In genomic region chr16:23980991-23981720, GRCm38 (mm10) we compare ENCODE assay signal across 9 mouse cellular contexts. TPM values are rescaled to one million over a fixed set of nuclear protein-coding genes. Genes with fewer than 3 reads are reported as not detected.
DNase-seq lines count a peak whose midpoint lies in the region; ATAC-seq lines count a peak whose summit lies in the region.
"Had no signal": no experiment of that assay in that cellular context is flagged by ENCODE, and none has a peak within 500 bp of the region (broad histone marks: within the 10 kb centered on the region; RNA-seq: fewer than 3 reads in every experiment).

No protein-coding gene starts in this region.

- WGBS in heart, embryonic 16.5 days, result 3% methylated on average over 32 of the region's 32 CpGs
- WGBS in midbrain, embryonic 16.5 days, result 1% methylated on average over 32 of the region's 32 CpGs

- H3K4me3 ChIP-seq in heart, embryonic 16.5 days (ENCODE audit: low read length), result peak overlapping the region; percentile 62
- H3K4me3 ChIP-seq in midbrain, embryonic 16.5 days (ENCODE audit: low read depth, low read length), result peak overlapping the region; percentile 44

- H3K27me3 ChIP-seq in heart, embryonic 16.5 days (ENCODE audit: control insufficient read depth, insufficient read depth, low read length), result peaks cover 6% of the 10 kb centered on the region; the same call in 1 of the 2 replicates
- peaks cover 33% of the 10 kb centered on the region for H3K27me3 ChIP-seq in midbrain, embryonic 16.5 days (ENCODE audit: control insufficient read depth, insufficient read depth, low read depth, low read length)

- H3K4me1 ChIP-seq in heart, embryonic 16.5 days (ENCODE audit: control insufficient read depth, insufficient read depth, low read length), result peaks cover 27% of the 10 kb centered on the region
- peaks cover 35% of the 10 kb centered on the region for H3K4me1 ChIP-seq in midbrain, embryonic 16.5 days (ENCODE audit: control insufficient read depth, insufficient read depth, low read length)

- peak; percentile 18; the same call in 1 of the 2 replicates for ATAC-seq in common myeloid progenitor, adult 5-6 weeks (replicated peaks; ENCODE audit: low read depth, poor library complexity, severe bottlenecking)
- ATAC-seq in heart, embryonic 16.5 days (replicated peaks; ENCODE audit: extremely low read depth, insufficient read depth, low FRiP score), result no peak
- ATAC-seq in midbrain, embryonic 16.5 days, result no peak

- peak overlapping the region; percentile 69 for H3K9ac ChIP-seq in heart, embryonic 16.5 days (ENCODE audit: low read length)
- H3K9ac ChIP-seq in midbrain, embryonic 16.5 days (ENCODE audit: low read depth, low read length), result peak overlapping the region; percentile 57

- no peak overlapping the region for H3K27ac ChIP-seq in heart, embryonic 16.5 days (ENCODE audit: low read length)
- no peak overlapping the region for H3K27ac ChIP-seq in midbrain, embryonic 16.5 days (ENCODE audit: low read length)

- peak overlapping the region; percentile 98 for H3K4me2 ChIP-seq in heart, embryonic 16.5 days (ENCODE audit: low read depth, low read length)
- peak overlapping the region; percentile 93 for H3K4me2 ChIP-seq in midbrain, embryonic 16.5 days (ENCODE audit: low read length)

- peak; percentile 58 for DNase-seq in cerebellum, adult 11-12 months
- DNase-seq in cerebellum, postnatal 4 days (ENCODE audit: low spot score in 2 of 2), result no peak
- peak; percentile 55 to 77 for DNase-seq in kidney, postnatal 25 days
- no peak for DNase-seq in left cerebral cortex, postnatal 4 days
- no peak for DNase-seq in spleen, postnatal 36 days (ENCODE audit: low spot score in 2 of 2)

- H3K9me3 ChIP-seq in heart, embryonic 16.5 days (replicated peaks; ENCODE audit: control insufficient read depth, low read length), result no peaks in the 10 kb centered on the region
- no peaks in the 10 kb centered on the region for H3K9me3 ChIP-seq in midbrain, embryonic 16.5 days (replicated peaks; ENCODE audit: control insufficient read depth, low read length, poor library complexity, severe bottlenecking)

- no peaks in the 10 kb centered on the region for H3K36me3 ChIP-seq in heart, embryonic 16.5 days (ENCODE audit: control insufficient read depth, insufficient read depth)
- no peaks in the 10 kb centered on the region for H3K36me3 ChIP-seq in midbrain, embryonic 16.5 days (ENCODE audit: control insufficient read depth, insufficient read depth, low read length)

- intact Hi-C loops in left cerebral cortex, postnatal 4 days (cut with DNase I), result loop anchor here (5.0 to 10.0 kb wide), 3 partner anchors 834 to 1976 kb away; no protein-coding TSS in a partner anchor

RNA-seq across cellular contexts. Expression of gene Gm37419, which starts 7.1 kb away (rescaled TPM):
- total RNA-seq in common myeloid progenitor, adult 5-6 weeks (2017), result not detected in 2 replicates
- polyA plus RNA-seq in heart, embryonic 16.5 days (2015; fragmentation: Nextera tagmentation; extraction: Ambion mirVana), result not detected in 2 replicates
- polyA plus RNA-seq in midbrain, embryonic 16.5 days (2015; fragmentation: Nextera tagmentation; extraction: Ambion mirVana), result not detected in 2 replicates
- total RNA-seq in left cerebral cortex, postnatal 4 days (2021), result not detected
- polyA plus RNA-seq: C2C12 had no signal

RNA-seq across cellular contexts. Expression of gene Bcl6, which starts 7.5 kb away (rescaled TPM):
- total RNA-seq in common myeloid progenitor, adult 5-6 weeks (2017), result 1.5 and 1.9 TPM in 2 replicates
- polyA plus RNA-seq in heart, embryonic 16.5 days (2015; fragmentation: Nextera tagmentation; extraction: Ambion mirVana), result 0.81 and 1.2 TPM in 2 replicates
- 0.31 and 0.60 TPM in 2 replicates for polyA plus RNA-seq in midbrain, embryonic 16.5 days (2015; fragmentation: Nextera tagmentation; extraction: Ambion mirVana)
- total RNA-seq in left cerebral cortex, postnatal 4 days (2021), result 10 to 100 TPM; 21.0 to 22.4 TPM

RNA-seq across cellular contexts. Expression of gene Rtp2, which starts 49.0 kb away (rescaled TPM):
- total RNA-seq in common myeloid progenitor, adult 5-6 weeks (2017), result not detected in 2 replicates
- polyA plus RNA-seq in heart, embryonic 16.5 days (2015; fragmentation: Nextera tagmentation; extraction: Ambion mirVana), result not detected in 2 replicates
- polyA plus RNA-seq in midbrain, embryonic 16.5 days (2015; fragmentation: Nextera tagmentation; extraction: Ambion mirVana), result 0.11 and 0.34 TPM in 2 replicates
- total RNA-seq in left cerebral cortex, postnatal 4 days (2021), result under 1 TPM in 1 of 2 experiments, not detected in 1; 0.36 TPM
- polyA plus RNA-seq: C2C12 had no signal

Comparison
In these comparisons a context has a peak if more than half of its experiments do, and no peak if none do; other contexts are left out.
1. DNase-seq: peak in cerebellum, adult 11-12 months (single experiment) and kidney, postnatal 25 days (2 of 2); none in cerebellum, postnatal 4 days (0 of 2), left cerebral cortex, postnatal 4 days (single experiment) and spleen, postnatal 36 days (0 of 2).